Mouse (Mus musculus) lung, postnatal 4 days (tissue): ENCODE data around the gene Defb41.
"Not testable (repeated sequence)": the region's sequence is repeated elsewhere in the genome, so short reads cannot be mapped to it uniquely, and the experiment has no call there.

Experiments
- DNase-seq, 2 experiments: peaks; one replicate each; pipeline ENCODE4 v3.0.0; 2021

Defb41 gene

DNA sequence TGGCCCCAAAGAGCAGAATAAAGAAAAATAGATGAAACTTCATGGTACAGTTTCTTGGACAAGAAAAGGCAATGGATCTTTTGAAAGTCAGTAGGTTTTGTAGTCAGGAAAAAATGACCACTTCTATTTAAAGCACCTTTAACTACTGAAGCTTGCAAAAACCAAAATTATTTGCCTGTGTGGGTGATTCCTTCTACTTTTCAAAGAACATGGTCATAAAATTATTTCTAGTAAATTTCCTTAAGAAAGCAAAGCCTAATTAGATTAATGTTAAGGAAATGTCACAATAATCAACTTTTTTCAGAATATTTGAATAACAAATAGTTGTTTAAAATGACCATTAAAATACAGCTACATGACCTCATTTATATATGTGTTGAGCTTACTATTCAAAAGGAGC lies at the start of gene Defb41:
Gene Defb41 (minus strand): TSS at position 101 of the 400 bp plus-strand sequence.
- DNase-seq: no peak

DNA sequence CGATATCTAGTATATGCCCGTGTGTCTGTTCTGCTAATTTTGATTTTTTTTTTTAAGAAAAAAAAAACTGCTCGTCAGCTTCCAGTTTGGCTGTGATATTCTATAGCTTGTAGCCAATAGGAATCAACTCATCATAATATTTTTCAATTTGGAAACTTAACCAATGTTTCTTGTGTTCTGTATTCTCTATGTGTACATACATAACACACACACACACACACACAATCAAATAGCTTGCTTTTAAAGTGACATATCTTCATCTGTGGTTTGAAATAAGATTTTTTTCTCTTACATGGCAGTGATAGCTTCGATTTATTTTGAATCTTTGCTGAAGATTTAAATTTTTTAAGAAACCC lies 43.5 kb upstream of the Defb41 start:
- no peak for DNase-seq

DNA sequence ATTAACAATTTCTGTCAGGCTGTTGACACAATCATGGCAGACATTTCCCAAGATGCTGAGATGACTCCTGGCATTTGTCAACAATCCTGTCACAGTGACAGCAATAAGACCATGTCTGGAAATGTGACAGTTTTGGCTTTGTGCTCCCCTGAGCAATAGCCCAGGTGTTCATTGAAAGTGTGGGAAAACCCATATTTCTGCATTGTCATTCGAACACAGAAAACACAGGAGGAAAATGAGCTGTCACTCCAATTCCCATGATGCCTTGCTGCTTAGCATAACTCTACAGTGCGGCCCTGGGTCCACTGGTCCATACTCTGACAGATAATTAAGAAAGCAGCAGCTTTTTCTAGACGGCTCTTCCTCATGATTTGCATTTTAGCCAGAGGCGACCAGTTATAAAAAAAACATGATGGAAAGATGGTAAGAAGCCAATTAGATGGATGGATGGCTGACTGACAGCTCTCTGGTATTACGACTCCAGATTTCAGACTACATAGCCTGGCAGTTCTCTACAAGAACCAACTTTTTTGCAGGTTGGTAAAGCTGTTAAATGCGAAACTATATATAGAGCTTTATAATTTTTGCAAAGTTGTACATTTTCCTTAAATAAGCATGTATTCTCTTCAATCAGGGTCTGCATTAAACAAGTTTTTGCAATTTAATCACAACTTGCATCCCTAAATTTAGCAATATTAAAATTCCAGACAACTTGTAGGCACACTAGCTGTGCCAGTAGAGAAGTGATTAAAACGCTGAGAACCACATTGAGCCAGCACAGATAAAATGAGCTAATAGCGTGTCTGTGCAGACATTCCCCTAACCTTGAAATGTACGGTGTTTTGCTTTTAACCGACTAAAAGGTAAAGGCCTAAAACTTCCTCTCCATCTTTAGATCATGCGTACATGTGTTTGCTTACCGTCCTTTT lies 42.9 kb upstream of the Defb41 start:
- DNase-seq: no peak

DNA sequence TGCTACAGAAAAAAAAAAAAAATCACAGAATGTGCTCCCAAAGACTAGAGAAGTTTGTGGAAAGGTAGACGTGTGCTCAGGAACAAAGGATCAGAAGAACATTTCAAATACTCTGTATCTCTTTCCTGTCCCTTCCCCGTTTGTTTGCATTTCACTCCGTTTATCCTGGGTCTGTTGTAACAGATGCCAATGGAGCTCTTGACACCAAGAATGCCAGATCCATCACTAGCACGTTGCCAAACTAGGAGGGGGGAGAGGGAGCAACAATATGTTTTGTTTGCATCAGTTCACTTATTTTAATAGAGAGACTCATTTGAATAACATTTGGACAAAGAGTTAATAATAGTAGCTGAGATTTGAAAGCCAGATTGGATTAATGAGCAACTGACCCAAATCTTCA lies 27.6 kb upstream of the Defb41 start:
- DNase-seq: no peak

DNA sequence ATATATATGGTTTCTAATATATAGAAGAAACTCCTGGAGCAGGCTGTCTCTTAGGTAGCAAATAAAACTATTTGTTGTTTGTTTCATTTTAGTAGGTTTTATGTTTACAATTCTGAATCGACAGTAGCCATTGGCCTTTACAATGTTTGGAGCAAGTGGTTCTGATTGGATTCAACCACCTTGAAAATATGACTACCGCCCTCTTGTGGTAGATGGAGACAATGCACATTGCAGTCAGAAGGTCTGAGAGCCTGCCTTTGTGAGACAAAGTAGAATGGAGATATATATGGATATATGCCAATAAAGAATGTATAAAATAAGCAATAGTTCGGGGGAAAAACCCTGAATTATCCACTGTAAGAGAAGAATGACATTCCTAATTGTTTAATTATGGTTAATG lies 23.9 kb upstream of the Defb41 start:
- no peak for DNase-seq

DNA sequence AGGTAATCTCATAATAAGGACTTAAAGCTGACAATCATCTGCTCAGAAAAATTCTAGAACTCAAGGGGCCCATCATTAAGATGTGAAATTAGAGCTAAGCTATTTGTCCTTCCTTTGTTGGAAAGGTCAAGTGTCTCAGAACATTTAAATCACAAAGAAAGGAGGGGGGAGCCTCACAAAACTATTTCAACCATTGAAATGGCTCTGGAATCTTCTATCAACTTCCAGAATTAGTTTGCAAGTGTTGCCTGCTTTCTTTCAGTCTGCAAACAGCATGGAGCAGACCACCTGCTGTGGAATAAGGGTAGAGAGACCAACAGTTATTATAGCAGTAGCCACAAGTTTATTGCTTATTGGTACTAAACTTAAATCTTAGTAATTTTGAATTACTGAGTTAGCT lies 22.4 kb upstream of the Defb41 start:
- DNase-seq: no peak

DNA sequence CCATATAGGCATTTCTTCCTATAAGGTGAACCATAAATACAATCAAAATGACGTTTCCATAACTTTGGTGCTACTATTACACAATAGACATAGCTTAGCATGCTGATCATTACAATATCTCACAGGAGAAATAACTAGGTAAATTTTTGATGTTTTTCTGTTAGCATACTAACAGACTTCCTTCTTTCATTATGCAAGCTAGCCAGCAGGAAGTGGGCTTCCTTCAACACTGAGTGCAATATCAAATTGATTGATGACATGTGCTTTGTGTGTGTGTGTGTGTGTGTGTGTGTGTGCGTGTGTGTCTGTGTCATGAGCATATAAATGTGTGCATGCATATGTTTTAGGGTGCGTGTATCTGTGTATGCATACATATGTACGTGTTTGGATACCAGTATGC lies 6.2 kb upstream of the Defb41 start:
- no peak for DNase-seq

DNA sequence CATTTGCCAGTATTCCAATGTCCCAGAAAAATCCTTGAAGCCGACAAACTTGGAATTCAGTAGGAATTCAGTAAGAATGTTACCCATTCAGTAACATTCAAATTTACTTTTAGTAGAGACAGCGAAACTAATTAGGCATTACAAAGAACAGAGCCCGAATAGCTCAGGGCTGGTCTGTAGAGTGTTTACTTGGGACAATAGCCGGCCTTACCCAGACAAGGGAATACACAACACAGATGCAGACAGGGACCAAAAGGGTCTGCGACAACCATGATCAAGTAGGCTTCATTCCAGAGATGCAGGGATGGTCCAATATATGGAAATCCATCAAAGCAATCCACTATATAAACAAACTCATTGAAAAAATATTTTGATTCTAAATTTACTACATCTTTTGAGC lies 3.9 kb upstream of the Defb41 start:
- no peak for DNase-seq

DNA sequence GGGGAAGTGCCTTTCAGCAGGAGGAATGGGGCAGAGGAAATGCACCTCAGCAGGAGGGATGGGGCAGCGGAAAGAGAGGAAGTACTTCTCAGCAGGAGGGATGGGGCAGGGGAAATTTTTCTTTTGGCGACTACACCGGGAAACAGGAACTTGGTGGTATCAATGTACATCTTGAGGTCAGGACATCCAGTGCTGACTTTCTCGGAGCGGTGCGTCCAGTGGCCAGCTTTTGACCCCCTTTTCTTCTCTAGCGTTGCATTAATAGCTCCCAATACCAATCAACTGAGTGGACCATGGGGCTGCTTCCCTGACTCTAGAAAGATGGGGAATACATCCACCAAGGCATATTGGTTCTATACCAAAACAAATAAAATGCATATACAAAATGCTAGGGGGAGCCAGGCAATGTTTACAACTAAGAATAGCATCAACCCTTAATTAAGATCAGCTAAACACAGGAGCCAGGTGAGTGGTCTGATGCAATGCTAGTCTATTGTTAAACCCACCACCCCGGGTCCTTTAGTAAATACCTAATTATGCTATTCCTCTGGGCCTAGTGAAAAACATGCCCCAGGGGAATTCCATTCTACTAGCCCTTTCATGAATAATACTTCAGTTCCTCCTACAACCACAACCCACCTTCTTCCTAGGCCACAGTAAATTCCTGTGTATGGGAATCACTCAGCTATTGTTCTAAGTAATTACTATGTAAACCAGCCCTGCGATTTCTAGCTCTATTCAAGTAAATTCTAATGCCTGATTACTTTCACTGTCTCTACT lies 18.9 kb downstream of the Defb41 start:
- not testable (repeated sequence) for DNase-seq

DNA sequence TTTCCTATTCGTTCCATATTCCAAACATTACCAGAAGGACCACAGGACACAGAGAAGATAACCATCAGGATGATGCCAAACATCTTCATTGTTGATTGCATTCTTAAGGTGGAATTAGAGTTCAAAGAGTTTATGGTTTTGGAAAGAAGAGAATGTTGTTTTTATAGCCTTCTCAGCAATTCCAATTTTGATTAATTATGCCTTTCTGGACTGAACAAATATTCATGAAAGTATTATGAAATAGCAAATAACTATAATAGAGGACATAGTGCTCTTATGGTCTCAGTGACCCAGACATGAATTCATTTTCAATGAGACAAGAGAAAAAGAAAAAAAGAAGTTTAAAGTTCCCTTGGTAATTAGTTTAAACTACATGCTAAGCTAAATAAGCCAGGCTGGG lies 27.6 kb downstream of the Defb41 start, which contains the start of gene Defb18:
Gene Defb18 (minus strand): TSS at position 101 of the 400 bp plus-strand sequence.
- DNase-seq: no peak

DNA sequence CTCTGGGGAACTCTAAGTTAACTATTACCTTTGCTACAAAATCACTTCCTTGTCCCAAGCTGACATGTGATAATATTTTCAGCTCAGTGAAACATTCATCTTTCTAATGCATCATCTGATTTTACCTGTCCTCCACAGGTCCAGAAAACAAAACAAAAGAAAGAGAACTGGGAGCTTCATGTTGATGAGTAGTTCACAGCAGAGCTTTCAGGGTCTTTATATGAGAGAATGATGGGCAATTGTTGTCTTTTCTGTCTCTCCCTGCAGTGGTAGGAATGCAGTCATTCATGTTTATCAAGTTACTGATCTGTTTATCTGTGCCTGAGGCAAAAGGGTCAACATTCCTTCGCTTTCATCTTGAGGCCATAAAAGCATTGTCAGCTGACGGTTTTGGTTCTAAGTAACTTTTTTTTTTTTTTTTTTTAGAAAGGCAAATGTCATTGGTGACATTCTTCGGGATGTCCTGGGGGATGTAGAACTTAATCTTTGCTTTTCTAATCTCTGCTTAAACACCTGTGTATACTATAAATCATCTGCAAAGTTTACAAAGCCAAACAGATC lies 41.5 kb downstream of the Defb41 start:
- no peak for DNase-seq
